Mouse (Mus musculus) activated CD4-positive, CD25-positive, alpha-beta regulatory T cell, adult 4 months (primary cell): ENCODE results near the gene Hk1. TPM values are rescaled to one million over a fixed set of nuclear protein-coding genes. Genes with fewer than 3 reads are reported as not detected.

Experiments used
- polyA plus RNA-seq, 2 experiments: library from polyadenylated mRNA; unstranded; fragments of 100-300 nt; shearing (Covaris generic); gene quantifications; one replicate each; pipeline ENCODE4 v1.2.1; 2017

Hk1 gene
- polyA plus RNA-seq, 2 experiments from 2014 or later = 52.7 to 92.5 TPM

Other genes starting within 250 kb of the Hk1 start
- gene Neurog3, start 246.8 kb downstream of the Hk1 start, polyA plus RNA-seq = not detected
- gene Fam241b, start 236.0 kb downstream of the Hk1 start, polyA plus RNA-seq = 1 to 10 TPM; 2.9 to 3.3 TPM
- gene Tspan15, start 148.7 kb downstream of the Hk1 start, polyA plus RNA-seq = under 1 TPM in 1 of 2 experiments, not detected in 1; 0.15 TPM
- gene Tacr2, start 127.5 kb downstream of the Hk1 start, polyA plus RNA-seq = not detected
- gene Hkdc1, start 42.6 kb upstream of the Hk1 start, polyA plus RNA-seq = under 1 TPM in 1 of 2 experiments, not detected in 1; 0.16 TPM
- gene 4930507D05Rik, start 69.6 kb upstream of the Hk1 start, polyA plus RNA-seq = not detected
- gene Supv3l1, start 69.8 kb upstream of the Hk1 start, polyA plus RNA-seq = 1 to 10 TPM; 9.0 to 10.0 TPM
- 10 to 100 TPM; 68.8 to 72.1 TPM for gene Vps26a, start 106.9 kb upstream of the Hk1 start, polyA plus RNA-seq
- 1,000 to 10,000 TPM; 1,983 to 1,991 TPM for gene Srgn, start 147.5 kb upstream of the Hk1 start, polyA plus RNA-seq
- gene Kif1bp, start 198.5 kb upstream of the Hk1 start, polyA plus RNA-seq = 1 to 10 TPM; 4.1 to 6.0 TPM
- 10 to 100 TPM; 54.1 to 60.2 TPM for gene Ddx21, start 222.4 kb upstream of the Hk1 start, polyA plus RNA-seq